Mouse (Mus musculus) MEL (cell line): ENCODE measurements at regions not wholly inside any gene's neighbourhood (a gene's known extent, or its start where the extent isn't known, plus 50 kb on each side); places are given as distances from the start of the nearest gene placed in this dataset.

Experiments used
- DNase-seq: peaks from one replicate; pipeline ENCODE4 v3.0.0; 2011; ENCODE audit warnings: low read depth, low spot score
- H3K27ac ChIP-seq: 2 replicates; pipeline ENCODE4 v1.5.1; 2012; ENCODE audit warnings: low read depth, mild to moderate bottlenecking, control low read depth, low read length, moderate library complexity; ENCODE audit not compliant: control insufficient read depth
- H3K27me3 ChIP-seq, 2 experiments: fragments of 150-350 bp in 1 of 2; sonication (generic) in 1 of 2; 2 replicates each; pipeline ENCODE4 v1.6.1; 2012; ENCODE audit warnings: low read length in 2 of 2, mild to moderate bottlenecking in 2 of 2, improper control_type of control experiment in 1 of 2, moderate library complexity in 1 of 2; ENCODE audit not compliant: insufficient read depth in 2 of 2, control insufficient read depth in 1 of 2
- H3K36me3 ChIP-seq, 2 experiments: 2 replicates each; pipeline ENCODE4 v1.6.1; 2012 to 2014; ENCODE audit warnings: low read length in 2 of 2, improper control_type of control experiment in 1 of 2, inconsistent platforms in 1 of 2, mild to moderate bottlenecking in 1 of 2; ENCODE audit not compliant: insufficient read depth in 2 of 2, control insufficient read depth in 1 of 2
- H3K4me1 ChIP-seq, 2 experiments: fragments of 150-350 bp in 1 of 2; sonication (generic) in 1 of 2; 2 replicates each; pipeline ENCODE4 v1.6.1; 2012; ENCODE audit warnings: low read length in 2 of 2, improper control_type of control experiment in 1 of 2, mild to moderate bottlenecking in 1 of 2; ENCODE audit not compliant: insufficient read depth in 2 of 2, control insufficient read depth in 1 of 2
- H3K4me3 ChIP-seq, 2 experiments: fragments of 150-350 bp in 1 of 2; sonication (generic) in 1 of 2; 2 replicates each; pipeline ENCODE4 v1.5.1; 2012; ENCODE audit warnings: low read depth in 2 of 2, low read length in 2 of 2, mild to moderate bottlenecking in 2 of 2, moderate library complexity in 2 of 2, control low read depth in 1 of 2, improper control_type of control experiment in 1 of 2; ENCODE audit not compliant: control insufficient read depth in 1 of 2, insufficient read depth in 1 of 2
- H3K79me2 ChIP-seq: 2 replicates; pipeline ENCODE4 v1.6.1; 2012; ENCODE audit warnings: mild to moderate bottlenecking, low read length, moderate library complexity; ENCODE audit not compliant: control insufficient read depth, poor library complexity, insufficient read depth
- H3K9ac ChIP-seq: 2 replicates; pipeline ENCODE4 v1.6.1; 2012; ENCODE audit warnings: low read depth, mild to moderate bottlenecking, control low read depth, low read length, moderate library complexity; ENCODE audit not compliant: control insufficient read depth, poor library complexity, severe bottlenecking
- H3K9me3 ChIP-seq: fragments of 150-350 bp; sonication (generic); replicated peaks from 2 replicates; pipeline ENCODE4 v1.6.1; 2012; ENCODE audit warnings: mild to moderate bottlenecking, low read length, improper control_type of control experiment, moderate library complexity; ENCODE audit not compliant: insufficient read depth
- BHLHE40 ChIP-seq: IDR thresholded peaks from 2 replicates; pipeline ENCODE4 v1.6.1; 2012; ENCODE audit warnings: low read depth, mild to moderate bottlenecking, inconsistent platforms, low read length, improper control_type of control experiment, borderline replicate concordance
- CHD1 ChIP-seq: IDR thresholded peaks from 2 replicates; pipeline ENCODE4 v1.6.1; 2012; ENCODE audit warnings: low read depth, mild to moderate bottlenecking, inconsistent platforms, low read length, improper control_type of control experiment
- CHD2 ChIP-seq: IDR thresholded peaks from 2 replicates; pipeline ENCODE4 v1.6.1; 2011; ENCODE audit warnings: low read length, improper control_type of control experiment
- CTCF ChIP-seq, 3 experiments: IDR thresholded peaks in 2 of 3; conservative IDR thresholded peaks in 1 of 3; 2 replicates each; pipeline ENCODE4 v1.5.1; 2011 to 2012; ENCODE audit warnings: low read length in 3 of 3, low read depth in 2 of 3, mild to moderate bottlenecking in 2 of 3, improper control_type of control experiment in 1 of 3, inconsistent platforms in 1 of 3, mixed read lengths in 1 of 3, moderate library complexity in 1 of 3; ENCODE audit not compliant: control insufficient read depth in 1 of 3, insufficient read depth in 1 of 3, poor library complexity in 1 of 3, severe bottlenecking in 1 of 3
- EP300 ChIP-seq, 2 experiments: IDR thresholded peaks; 2 replicates each; pipeline ENCODE4 v1.6.1; 2011; ENCODE audit warnings: improper control_type of control experiment in 2 of 2, low read length in 2 of 2, low read depth in 1 of 2, mild to moderate bottlenecking in 1 of 2
- ETS1 ChIP-seq: IDR thresholded peaks from 2 replicates; pipeline ENCODE4 v1.6.1; 2012; ENCODE audit warnings: low read depth, mild to moderate bottlenecking, inconsistent platforms, low read length, improper control_type of control experiment, moderate library complexity
- GATA1 ChIP-seq: IDR thresholded peaks from 2 replicates; pipeline ENCODE4 v1.6.1; 2011; ENCODE audit warnings: low read depth, low read length, improper control_type of control experiment
- HCFC1 ChIP-seq: IDR thresholded peaks from 2 replicates; pipeline ENCODE4 v1.6.1; 2012; ENCODE audit warnings: low read depth, mild to moderate bottlenecking, inconsistent platforms, low read length, improper control_type of control experiment, moderate library complexity
- JUND ChIP-seq: IDR thresholded peaks from 2 replicates; pipeline ENCODE4 v1.6.1; 2011; ENCODE audit warnings: low read depth, mild to moderate bottlenecking, improper control_type of control experiment, low read length
- MAX ChIP-seq: IDR thresholded peaks from 2 replicates; pipeline ENCODE4 v1.6.1; 2011; ENCODE audit warnings: low read length, improper control_type of control experiment
- MAZ ChIP-seq: IDR thresholded peaks from 2 replicates; pipeline ENCODE4 v1.6.1; 2012; ENCODE audit warnings: low read depth, mild to moderate bottlenecking, inconsistent platforms, low read length, improper control_type of control experiment
- MYB ChIP-seq: IDR thresholded peaks from 2 replicates; pipeline ENCODE4 v1.6.1; 2011; ENCODE audit warnings: mild to moderate bottlenecking, low read depth, low read length, improper control_type of control experiment
- MYC ChIP-seq: IDR thresholded peaks from 2 replicates; pipeline ENCODE4 v1.6.1; 2011; ENCODE audit warnings: low read depth, mild to moderate bottlenecking, low read length, improper control_type of control experiment, moderate library complexity
- NELFE ChIP-seq: IDR thresholded peaks from 2 replicates; pipeline ENCODE4 v1.6.1; 2011; ENCODE audit warnings: low read depth, low read length, improper control_type of control experiment
- POLR2A ChIP-seq, 2 experiments: IDR thresholded peaks; 2 replicates each; pipeline ENCODE4 v1.6.1; 2011 to 2012; ENCODE audit warnings: low read length in 2 of 2, mild to moderate bottlenecking in 2 of 2, control low read depth in 1 of 2, improper control_type of control experiment in 1 of 2, low read depth in 1 of 2, moderate library complexity in 1 of 2; ENCODE audit not compliant: control insufficient read depth in 1 of 2, insufficient read depth in 1 of 2, poor library complexity in 1 of 2
- POLR2AphosphoS2 ChIP-seq: IDR thresholded peaks from 2 replicates; pipeline ENCODE4 v1.6.1; 2011; ENCODE audit warnings: low read length, improper control_type of control experiment
- RAD21 ChIP-seq: IDR thresholded peaks from 2 replicates; pipeline ENCODE4 v1.6.1; 2011; ENCODE audit warnings: mild to moderate bottlenecking, low read depth, low read length, improper control_type of control experiment
- SMC3 ChIP-seq: IDR thresholded peaks from 2 replicates; pipeline ENCODE4 v1.6.1; 2011; ENCODE audit warnings: low read depth, low read length, improper control_type of control experiment
- TAL1 ChIP-seq: IDR thresholded peaks from 2 replicates; pipeline ENCODE4 v1.6.1; 2012; ENCODE audit warnings: mild to moderate bottlenecking, inconsistent platforms, low read length, moderate library complexity, mixed read lengths
- USF1 ChIP-seq: IDR thresholded peaks from 2 replicates; pipeline ENCODE4 v1.6.1; 2014; ENCODE audit warnings: low read depth, mild to moderate bottlenecking, inconsistent platforms, low read length, improper control_type of control experiment, moderate library complexity
- USF2 ChIP-seq, 2 experiments: IDR thresholded peaks; 2 replicates each; pipeline ENCODE4 v1.6.1; 2011 to 2012; ENCODE audit warnings: improper control_type of control experiment in 2 of 2, low read length in 2 of 2, borderline replicate concordance in 1 of 2, inconsistent platforms in 1 of 2, low read depth in 1 of 2, mild to moderate bottlenecking in 1 of 2; ENCODE audit not compliant: insufficient read depth in 1 of 2
- ZC3H11A ChIP-seq: IDR thresholded peaks from 2 replicates; pipeline ENCODE4 v1.6.1; 2012; ENCODE audit warnings: low read depth, mild to moderate bottlenecking, inconsistent platforms, low read length, improper control_type of control experiment
- ZMIZ1 ChIP-seq: IDR thresholded peaks from 2 replicates; pipeline ENCODE4 v1.6.1; 2012; ENCODE audit warnings: low read depth, mild to moderate bottlenecking, inconsistent platforms, low read length, improper control_type of control experiment, moderate library complexity
- ZNF384 ChIP-seq: IDR thresholded peaks from 2 replicates; pipeline ENCODE4 v1.6.1; 2012; ENCODE audit warnings: low read depth, mild to moderate bottlenecking, inconsistent platforms, low read length, improper control_type of control experiment

DNA sequence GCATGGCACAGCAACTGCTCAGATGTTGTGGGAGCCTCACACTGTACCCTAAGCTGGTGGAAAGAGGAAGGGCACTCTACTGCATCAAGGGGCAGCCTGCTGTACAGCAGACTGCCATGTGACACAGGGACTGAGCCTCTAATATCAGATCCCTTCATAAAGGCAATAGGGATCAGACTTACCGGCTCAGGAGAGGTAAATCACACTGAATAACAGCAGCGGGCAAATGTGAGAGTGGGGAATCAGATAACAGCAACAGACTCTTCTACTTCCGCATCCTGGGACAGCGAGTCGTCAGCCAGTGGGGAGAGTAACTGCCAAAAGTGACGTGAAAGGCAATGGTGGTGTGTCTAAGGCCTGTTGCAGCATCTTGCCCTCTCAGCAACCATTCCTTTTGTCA lies 339.0 kb downstream of the Agtpbp1 start (continued):
- TF ChIP-seq EP300 (IDR thresholded peaks at IDR 0.05; ENCODE audit: low read depth in 1 of 2, low read length in 2 of 2) (peak; percentile 87 to 95), MYC (peak; percentile 81), BHLHE40 (peak; percentile 26; the same call in 1 of the 2 replicates), JUND (peak; percentile 27; the same call in 1 of the 2 replicates), NELFE (peak; percentile 76), CHD2 (no peak), POLR2AphosphoS2 (peak; percentile 82), RAD21 (no peak), CTCF (IDR thresholded peaks at IDR 0.05 in 2 of 3, conservative IDR thresholded peaks at IDR 0.05 in 1 of 3; ENCODE audit: control insufficient read depth in 1 of 3, insufficient read depth in 1 of 3, low read depth in 2 of 3, low read length in 3 of 3, poor library complexity in 1 of 3, severe bottlenecking in 1 of 3) (no peak), CHD1 (no peak), TAL1 (no peak), ETS1 (peak; percentile 88), ZC3H11A (no peak), HCFC1 (peak; percentile 75), MAZ (no peak), MAX (peak; percentile 88)

DNA sequence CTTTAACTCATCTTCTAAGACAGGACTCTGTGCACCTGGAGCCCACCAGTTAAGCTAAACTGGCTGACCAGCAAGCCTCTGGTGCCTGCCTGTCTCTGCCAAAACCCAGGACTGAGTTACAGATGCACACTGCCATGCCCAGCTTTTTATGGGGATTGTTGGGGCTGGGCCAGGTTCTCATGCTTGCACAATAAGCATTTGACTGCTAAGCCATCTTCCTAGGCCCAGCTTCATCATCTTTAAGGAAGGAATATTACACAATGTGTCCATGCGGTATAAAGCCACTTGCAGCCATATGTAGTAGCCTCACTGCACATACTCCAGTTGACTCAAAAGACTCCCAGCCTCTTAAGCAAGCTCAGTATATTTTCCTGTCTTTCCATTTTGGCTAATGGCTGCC lies 340.4 kb downstream of the Agtpbp1 start:
- Histone ChIP-seq H3K9ac (no peak overlapping the region), H3K36me3 (peaks cover 0 to 12% of the 10 kb centered on the region in 2 experiments; a peak in 2 of 4 replicates), H3K79me2 (no peaks in the 10 kb centered on the region), H3K9me3 (no peaks in the 10 kb centered on the region), H3K4me1 (peaks cover 7 to 13% of the 10 kb centered on the region in 2 experiments), H3K27me3 (no peaks in the 10 kb centered on the region), H3K27ac (no peak overlapping the region), H3K4me3 (no peak overlapping the region)
- no peak for DNase-seq
- TF ChIP-seq CHD2 = no peak
- TF ChIP-seq USF1 = no peak
- no peak for TF ChIP-seq POLR2A (IDR thresholded peaks at IDR 0.05; ENCODE audit: control insufficient read depth in 1 of 2, insufficient read depth in 1 of 2, low read depth in 1 of 2, low read length in 2 of 2, poor library complexity in 1 of 2)
- no peak for TF ChIP-seq ZC3H11A
- no peak for TF ChIP-seq ZMIZ1
- TF ChIP-seq USF2 (IDR thresholded peaks at IDR 0.05; ENCODE audit: borderline replicate concordance in 1 of 2, insufficient read depth in 1 of 2, low read depth in 1 of 2, low read length in 2 of 2) = no peak
- no peak for TF ChIP-seq ETS1
- TF ChIP-seq MYB = no peak
- TF ChIP-seq SMC3 = no peak
- no peak for TF ChIP-seq ZNF384
- no peak for TF ChIP-seq GATA1
